Comparison of ENCODE assay signal across 11 mouse cellular contexts in genomic region chr1:86464223-86464874, GRCm38 (mm10). TPM values are rescaled to one million over a fixed set of nuclear protein-coding genes. Genes with fewer than 3 reads are reported as not detected.
DNase-seq lines count a peak whose midpoint lies in the region; ATAC-seq lines count a peak whose summit lies in the region.
"Had no signal": no experiment of that assay in that cellular context is flagged by ENCODE, and none has a peak within 500 bp of the region (broad histone marks: within the 10 kb centered on the region; RNA-seq: fewer than 3 reads in every experiment).

No protein-coding gene starts in this region.

- H3K4me1 ChIP-seq in heart, embryonic 13.5 days: peaks cover 15% of the 10 kb centered on the region
- H3K4me1 ChIP-seq in embryonic facial prominence, embryonic 10.5 days: peaks cover 15% of the 10 kb centered on the region
- 0 out of 2 replicates have a peak, but pooled peaks cover 4% of the 10 kb centered on the region for H3K4me1 ChIP-seq in hindbrain, embryonic 15.5 days (replicated peaks)

- no peak overlapping the region for H3K4me3 ChIP-seq in heart, embryonic 13.5 days
- H3K4me3 ChIP-seq in embryonic facial prominence, embryonic 10.5 days: no peak overlapping the region
- H3K4me3 ChIP-seq in hindbrain, embryonic 15.5 days: no peak overlapping the region

- no peak for ATAC-seq in heart, embryonic 13.5 days (ENCODE audit: extremely low read depth, insufficient number of reproducible peaks, low FRiP score, low TSS enrichment)
- ATAC-seq in hindbrain, embryonic 15.5 days (ENCODE audit: low FRiP score, low read depth): no peak

- H3K9me3 ChIP-seq in heart, embryonic 13.5 days: 0 out of 2 replicates have a peak, but pooled peaks cover 4% of the 10 kb centered on the region
- no peaks in the 10 kb centered on the region; the same call in 1 of the 2 replicates for H3K9me3 ChIP-seq in embryonic facial prominence, embryonic 10.5 days
- H3K9me3 ChIP-seq in hindbrain, embryonic 15.5 days: no peaks in the 10 kb centered on the region
- H3K9me3 ChIP-seq: G1E had no signal

- no peaks in the 10 kb centered on the region for H3K27me3 ChIP-seq in heart, embryonic 13.5 days (replicated peaks)
- H3K27me3 ChIP-seq in embryonic facial prominence, embryonic 10.5 days (replicated peaks; ENCODE audit: low read depth, poor library complexity, severe bottlenecking): no peaks in the 10 kb centered on the region
- no peaks in the 10 kb centered on the region for H3K27me3 ChIP-seq in hindbrain, embryonic 15.5 days

- no peaks in the 10 kb centered on the region for H3K36me3 ChIP-seq in heart, embryonic 13.5 days
- no peaks in the 10 kb centered on the region for H3K36me3 ChIP-seq in embryonic facial prominence, embryonic 10.5 days (replicated peaks)
- H3K36me3 ChIP-seq in hindbrain, embryonic 15.5 days: no peaks in the 10 kb centered on the region
- H3K36me3 ChIP-seq: G1E had no signal

- H3K9ac ChIP-seq in heart, embryonic 13.5 days: no peak overlapping the region
- H3K9ac ChIP-seq in hindbrain, embryonic 15.5 days: no peak overlapping the region

- intact Hi-C loops in heart, postnatal 14 days (cut with DNase I): no loop called here

- no peak for DNase-seq in heart, postnatal 14 days
- peak; percentile 48 for DNase-seq in embryonic facial prominence, embryonic 10.5 days (ENCODE audit: low spot score)
- peak; percentile 30 for DNase-seq in neural tube, embryonic 10.5 days (ENCODE audit: extremely low spot score, low spot score)
- no peak for DNase-seq in right cerebral cortex, adult 18-20 months
- DNase-seq in gastrocnemius, postnatal 10 days: no peak
- no peak for DNase-seq in thymus, postnatal 4 days
- DNase-seq: layer of hippocampus, postnatal 36 days; thymus, postnatal 25 days had no signal

- peak overlapping the region; percentile 59 for H3K27ac ChIP-seq in heart, embryonic 13.5 days (replicated peaks)
- peak overlapping the region; percentile 90 for H3K27ac ChIP-seq in embryonic facial prominence, embryonic 10.5 days (replicated peaks)
- H3K27ac ChIP-seq in hindbrain, embryonic 15.5 days (replicated peaks): peak overlapping the region; percentile 76

- 62% methylated on average over 9 of the region's 9 CpGs for WGBS in heart, embryonic 13.5 days
- 38% methylated on average over 9 of the region's 9 CpGs for WGBS in embryonic facial prominence, embryonic 10.5 days
- WGBS in hindbrain, embryonic 15.5 days: 26% methylated on average over 9 of the region's 9 CpGs

- H3K4me2 ChIP-seq in heart, embryonic 13.5 days: no peak overlapping the region
- no peak overlapping the region for H3K4me2 ChIP-seq in hindbrain, embryonic 15.5 days

RNA-seq across cellular contexts. Expression of gene Tex44, which starts 38.2 kb away (rescaled TPM):
- not detected in 2 replicates for polyA plus RNA-seq in heart, embryonic 13.5 days (2015; fragmentation: Nextera tagmentation; extraction: Ambion mirVana)
- not detected for total RNA-seq in heart, postnatal 14 days (2021)
- polyA plus RNA-seq in embryonic facial prominence, embryonic 10.5 days (2016; fragmentation: Nextera tagmentation; extraction: Ambion mirVana): not detected in 2 replicates
- polyA plus RNA-seq in hindbrain, embryonic 15.5 days (2015; fragmentation: Nextera tagmentation; extraction: Ambion mirVana): not detected in 2 replicates
- total RNA-seq in gastrocnemius, postnatal 10 days (2021): not detected
- total RNA-seq: layer of hippocampus, postnatal 36 days had no signal
- polyA plus RNA-seq: G1E had no signal

RNA-seq across cellular contexts. Expression of gene Nmur1, which starts 38.3 kb away (rescaled TPM):
- not detected in 2 replicates for polyA plus RNA-seq in heart, embryonic 13.5 days (2015; fragmentation: Nextera tagmentation; extraction: Ambion mirVana)
- not detected for total RNA-seq in heart, postnatal 14 days (2021)
- polyA plus RNA-seq in embryonic facial prominence, embryonic 10.5 days (2016; fragmentation: Nextera tagmentation; extraction: Ambion mirVana): 0.24 TPM in 1 of 2 replicates, not detected in the other
- polyA plus RNA-seq in hindbrain, embryonic 15.5 days (2015; fragmentation: Nextera tagmentation; extraction: Ambion mirVana): 0.19 and 0.25 TPM in 2 replicates
- total RNA-seq in gastrocnemius, postnatal 10 days (2021): not detected
- total RNA-seq: G1E; layer of hippocampus, postnatal 36 days had no signal
- polyA plus RNA-seq: G1E had no signal

Comparison
In these comparisons a context has a peak if more than half of its experiments do, and no peak if none do; other contexts are left out.
1. DNase-seq: peak in embryonic facial prominence, embryonic 10.5 days (single experiment) and neural tube, embryonic 10.5 days (single experiment); none in heart, postnatal 14 days (0 of 2), right cerebral cortex, adult 18-20 months (single experiment), gastrocnemius, postnatal 10 days (single experiment) and thymus, postnatal 4 days (single experiment).
2. Peak in every context shown above with its lines, with median percentiles within 50 percentile points of each other: H3K27ac ChIP-seq.